Mouse (Mus musculus): ENCODE data around the gene Tnnc2. TPM values are rescaled to one million over a fixed set of nuclear protein-coding genes. Genes with fewer than 3 reads are reported as not detected.

Gene Tnnc2
- polyA plus RNA-seq, 1 experiment from 2014 or later = 1.0 TPM

GRCm38 (mm10) chr2:164762593-164762992 lies 17.2 kb downstream of the Tnnc2 start:
- DNase-seq (ENCODE audit: low spot score) = no peak
- no peak overlapping the region for H3K4me2 ChIP-seq (ENCODE audit: low read length)
- H3K9me3 ChIP-seq (replicated peaks; ENCODE audit: low read length) = no peaks in the 10 kb centered on the region
- H3K27ac ChIP-seq = no peak overlapping the region
- no peak overlapping the region for H3K4me3 ChIP-seq (replicated peaks; ENCODE audit: low read depth, low read length)
- no peak for TF ChIP-seq CTCF (IDR thresholded peaks at IDR 0.05; ENCODE audit: low read depth)
- peaks cover 67% of the 10 kb centered on the region for H3K36me3 ChIP-seq (ENCODE audit: insufficient read depth, low read length)
- no peaks in the 10 kb centered on the region for H3K4me1 ChIP-seq (replicated peaks; ENCODE audit: insufficient read depth, low read length)
- no peak for ATAC-seq (replicated peaks; ENCODE audit: low FRiP score, low read depth)
- 79% methylated on average over 7 of the region's 7 CpGs for WGBS
- no peaks in the 10 kb centered on the region for H3K27me3 ChIP-seq (ENCODE audit: insufficient read depth, low read length)
- no peak overlapping the region for H3K9ac ChIP-seq (ENCODE audit: low read depth, low read length)

- Histone ChIP-seq H3K4me3 (replicated peaks; ENCODE audit: low read depth, low read length) (no peak overlapping the region), H3K4me2 (ENCODE audit: low read length) (no peak overlapping the region), H3K27me3 (ENCODE audit: insufficient read depth, low read length) (no peaks in the 10 kb centered on the region), H3K9me3 (replicated peaks; ENCODE audit: low read length) (no peaks in the 10 kb centered on the region), H3K9ac (ENCODE audit: low read depth, low read length) (no peak overlapping the region), H3K27ac (no peak overlapping the region), H3K36me3 (ENCODE audit: insufficient read depth, low read length) (peaks cover 67% of the 10 kb centered on the region), H3K4me1 (replicated peaks; ENCODE audit: insufficient read depth, low read length) (no peaks in the 10 kb centered on the region)
- DNase-seq (ENCODE audit: low spot score) (no peak), ATAC-seq (replicated peaks; ENCODE audit: low FRiP score, low read depth) (no peak)
- 99% methylated on average over 4 of the region's 4 CpGs for WGBS
- no peak for TF ChIP-seq CTCF (IDR thresholded peaks at IDR 0.05; ENCODE audit: low read depth)
These were observed 17.8 kb downstream of the Tnnc2 start for GRCm38 (mm10) chr2:164761971-164762370.

GRCm38 (mm10) chr2:164761502-164761901 lies 18.3 kb downstream of the Tnnc2 start:
- H3K27me3 ChIP-seq (ENCODE audit: insufficient read depth, low read length) = no peaks in the 10 kb centered on the region
- H3K4me2 ChIP-seq (ENCODE audit: low read length) = no peak overlapping the region
- TF ChIP-seq CTCF (IDR thresholded peaks at IDR 0.05; ENCODE audit: low read depth) = no peak
- DNase-seq (ENCODE audit: low spot score) (no peak), ATAC-seq (replicated peaks; ENCODE audit: low FRiP score, low read depth) (no peak)
- H3K27ac ChIP-seq = no peak overlapping the region
- H3K4me1 ChIP-seq (replicated peaks; ENCODE audit: insufficient read depth, low read length) = no peaks in the 10 kb centered on the region
- no peak overlapping the region for H3K9ac ChIP-seq (ENCODE audit: low read depth, low read length)
- H3K36me3 ChIP-seq (ENCODE audit: insufficient read depth, low read length) = peaks cover 65% of the 10 kb centered on the region
- no peaks in the 10 kb centered on the region for H3K9me3 ChIP-seq (replicated peaks; ENCODE audit: low read length)
- 94% methylated on average over 2 of the region's 2 CpGs for WGBS
- H3K4me3 ChIP-seq (replicated peaks; ENCODE audit: low read depth, low read length) = no peak overlapping the region

GRCm38 (mm10) chr2:164760059-164760833 lies 19.5 kb downstream of the Tnnc2 start:
- WGBS = 76% methylated on average over 4 of the region's 4 CpGs
- Histone ChIP-seq H3K9me3 (replicated peaks; ENCODE audit: low read length) (no peaks in the 10 kb centered on the region), H3K4me2 (ENCODE audit: low read length) (no peak overlapping the region), H3K36me3 (ENCODE audit: insufficient read depth, low read length) (peaks cover 66% of the 10 kb centered on the region), H3K4me1 (replicated peaks; ENCODE audit: insufficient read depth, low read length) (no peaks in the 10 kb centered on the region), H3K9ac (ENCODE audit: low read depth, low read length) (no peak overlapping the region), H3K27ac (no peak overlapping the region), H3K4me3 (replicated peaks; ENCODE audit: low read depth, low read length) (no peak overlapping the region), H3K27me3 (ENCODE audit: insufficient read depth, low read length) (no peaks in the 10 kb centered on the region)
- ATAC-seq (replicated peaks; ENCODE audit: low FRiP score, low read depth) (no peak), DNase-seq (ENCODE audit: low spot score) (no peak)
- TF ChIP-seq CTCF (IDR thresholded peaks at IDR 0.05; ENCODE audit: low read depth) = no peak

GRCm38 (mm10) chr2:164758692-164759091 lies 21.1 kb downstream of the Tnnc2 start:
- Histone ChIP-seq H3K4me3 (replicated peaks; ENCODE audit: low read depth, low read length) (no peak overlapping the region), H3K4me2 (ENCODE audit: low read length) (no peak overlapping the region), H3K4me1 (replicated peaks; ENCODE audit: insufficient read depth, low read length) (no peaks in the 10 kb centered on the region), H3K9me3 (replicated peaks; ENCODE audit: low read length) (no peaks in the 10 kb centered on the region), H3K36me3 (ENCODE audit: insufficient read depth, low read length) (peaks cover 75% of the 10 kb centered on the region), H3K9ac (ENCODE audit: low read depth, low read length) (no peak overlapping the region), H3K27ac (no peak overlapping the region), H3K27me3 (ENCODE audit: insufficient read depth, low read length) (no peaks in the 10 kb centered on the region)
- DNase-seq (ENCODE audit: low spot score) (no peak), ATAC-seq (replicated peaks; ENCODE audit: low FRiP score, low read depth) (no peak)
- no peak for TF ChIP-seq CTCF (IDR thresholded peaks at IDR 0.05; ENCODE audit: low read depth)
- WGBS = 32% methylated on average over 1 of the region's 1 CpGs

GRCm38 (mm10) chr2:164757841-164758240 lies 21.9 kb downstream of the Tnnc2 start:
- ATAC-seq (replicated peaks; ENCODE audit: low FRiP score, low read depth) = no peak
- no peak for TF ChIP-seq CTCF (IDR thresholded peaks at IDR 0.05; ENCODE audit: low read depth)
- Histone ChIP-seq H3K9me3 (replicated peaks; ENCODE audit: low read length) (no peaks in the 10 kb centered on the region), H3K9ac (ENCODE audit: low read depth, low read length) (no peak overlapping the region), H3K27ac (no peak overlapping the region), H3K36me3 (ENCODE audit: insufficient read depth, low read length) (peaks cover 69% of the 10 kb centered on the region), H3K27me3 (ENCODE audit: insufficient read depth, low read length) (no peaks in the 10 kb centered on the region), H3K4me3 (replicated peaks; ENCODE audit: low read depth, low read length) (no peak overlapping the region), H3K4me2 (ENCODE audit: low read length) (no peak overlapping the region), H3K4me1 (replicated peaks; ENCODE audit: insufficient read depth, low read length) (no peaks in the 10 kb centered on the region)
- no peak for DNase-seq (ENCODE audit: low spot score)
- WGBS = 87% methylated on average over 11 of the region's 11 CpGs

All from kidney, postnatal 0 days (tissue).